Mouse (Mus musculus): ENCODE measurements around the gene Agpat3.

Agpat3 gene

DNA sequence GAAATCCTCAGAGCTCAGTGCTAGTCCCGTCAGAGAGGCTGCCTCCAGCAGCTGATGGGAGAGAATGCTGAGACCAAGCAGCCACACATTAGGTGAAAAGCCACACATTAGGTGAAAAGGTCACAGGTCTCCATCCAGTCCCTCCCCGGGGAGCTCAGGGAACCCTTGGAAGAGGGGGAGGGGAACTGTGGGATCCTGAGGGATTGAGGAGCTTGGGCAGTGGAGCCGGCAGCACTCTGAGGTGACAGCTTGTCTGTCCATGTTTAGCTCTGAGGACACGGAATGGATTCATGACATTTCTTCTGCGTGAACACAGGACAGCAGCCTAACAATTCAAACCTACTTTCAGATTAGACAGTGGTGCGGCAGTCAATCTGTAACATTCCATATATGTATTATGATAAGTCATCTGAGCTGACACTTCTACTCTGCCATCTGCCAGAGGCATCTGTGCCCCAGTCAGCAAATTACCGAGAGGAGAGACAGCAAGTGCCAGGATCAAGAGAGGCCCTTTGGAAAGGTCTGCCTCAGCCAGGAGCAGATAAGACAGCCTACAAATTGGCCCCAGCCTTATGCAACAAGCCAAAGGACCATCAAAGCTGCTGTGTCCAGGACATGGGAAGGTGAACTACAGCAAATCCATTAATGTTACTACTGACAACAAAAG, 28.9 kb downstream of the Agpat3 start:
- no peak for DNase-seq (ENCODE audit: low spot score)

DNA sequence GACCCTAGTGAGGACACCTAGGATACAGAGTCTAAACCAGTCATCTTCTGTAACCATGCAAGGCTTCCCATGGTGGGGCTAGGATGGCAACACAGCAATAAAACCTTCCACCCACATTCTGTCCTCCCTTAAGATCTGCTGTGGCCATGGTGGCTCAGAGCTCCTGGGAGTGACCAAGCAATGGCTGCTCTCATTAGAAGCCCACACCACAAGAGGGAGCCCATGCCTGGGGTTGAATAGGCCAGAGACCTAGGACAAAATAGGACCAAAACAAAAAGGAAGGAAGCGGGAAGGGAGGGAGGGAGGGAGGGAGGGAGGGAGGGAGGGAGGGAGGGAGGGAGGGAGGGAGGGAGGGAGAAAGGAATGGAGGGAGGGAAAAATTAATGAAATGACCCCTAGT, 29.5 kb downstream of the Agpat3 start:
- no peak for DNase-seq (ENCODE audit: low spot score)

DNA sequence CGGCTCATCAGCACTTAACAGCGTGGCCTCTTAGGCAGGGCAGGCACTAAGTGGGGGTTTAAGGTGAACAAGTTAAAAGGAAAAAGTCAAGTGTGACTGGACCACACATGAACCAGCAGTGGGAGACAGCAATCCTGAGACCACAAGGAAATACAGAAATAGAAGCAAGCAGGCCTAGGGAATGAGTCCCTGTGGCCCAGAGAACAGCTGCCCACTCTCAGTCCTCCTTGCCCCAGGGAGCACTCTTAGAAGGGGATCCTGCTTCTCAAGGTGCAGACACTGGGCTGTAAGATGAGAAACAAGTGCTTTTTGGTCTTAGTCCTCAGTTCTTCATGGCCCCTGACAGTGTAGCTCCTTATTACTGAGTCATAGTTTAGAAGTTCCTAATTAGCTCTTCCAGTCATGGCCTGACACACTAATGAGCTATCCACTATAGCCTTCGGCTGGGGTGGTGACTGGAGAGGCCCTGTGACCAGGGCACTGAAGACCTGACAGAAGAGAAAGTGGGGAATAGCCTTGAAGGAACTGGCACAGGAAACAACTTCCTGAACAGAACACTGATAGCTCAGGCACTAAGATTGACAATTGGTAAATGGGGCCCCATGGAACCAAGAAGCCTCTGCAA, 31.0 kb downstream of the Agpat3 start:
- no peak for DNase-seq (ENCODE audit: low spot score)

DNA sequence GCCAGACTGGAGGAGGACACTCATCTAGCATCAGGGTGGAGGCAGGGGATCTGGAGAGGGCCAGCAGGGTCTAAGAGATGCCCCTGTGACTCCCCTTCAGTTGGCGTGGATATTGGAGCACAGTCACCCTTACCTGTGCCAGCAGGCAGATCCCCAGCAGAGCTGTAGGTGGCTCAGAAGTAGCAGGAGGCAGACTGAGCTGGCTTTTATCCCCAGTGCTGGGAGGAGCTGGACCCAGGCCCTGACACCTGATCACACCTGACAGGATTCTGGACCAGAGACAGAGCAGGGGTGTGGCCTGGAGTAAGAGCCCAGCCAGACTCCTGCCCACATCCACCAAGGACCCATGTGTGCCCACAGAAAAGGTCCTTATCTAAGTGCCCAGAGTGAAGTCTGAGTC, 31.8 kb downstream of the Agpat3 start:
- no peak for DNase-seq (ENCODE audit: low spot score)

DNA sequence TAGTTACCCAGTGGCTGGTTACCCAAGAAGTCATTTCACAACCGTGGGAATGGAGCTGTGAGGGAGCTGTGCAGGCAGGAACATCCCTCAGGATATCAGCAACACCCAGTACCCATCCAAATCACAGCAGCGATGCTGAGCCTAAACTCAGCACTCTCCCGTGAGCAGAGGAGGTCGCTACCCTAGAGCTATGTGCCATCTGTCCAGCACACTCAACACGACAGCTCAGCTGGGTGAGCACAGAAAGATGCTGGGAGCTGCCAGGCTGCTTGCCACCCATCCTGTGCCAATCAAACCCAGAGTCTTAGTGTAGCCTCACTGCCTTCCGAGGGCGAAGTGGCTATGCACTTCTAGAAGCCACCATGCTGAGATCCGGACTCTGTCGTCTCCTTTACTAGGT, 32.3 kb downstream of the Agpat3 start:
- no peak for DNase-seq (ENCODE audit: low spot score)

DNA sequence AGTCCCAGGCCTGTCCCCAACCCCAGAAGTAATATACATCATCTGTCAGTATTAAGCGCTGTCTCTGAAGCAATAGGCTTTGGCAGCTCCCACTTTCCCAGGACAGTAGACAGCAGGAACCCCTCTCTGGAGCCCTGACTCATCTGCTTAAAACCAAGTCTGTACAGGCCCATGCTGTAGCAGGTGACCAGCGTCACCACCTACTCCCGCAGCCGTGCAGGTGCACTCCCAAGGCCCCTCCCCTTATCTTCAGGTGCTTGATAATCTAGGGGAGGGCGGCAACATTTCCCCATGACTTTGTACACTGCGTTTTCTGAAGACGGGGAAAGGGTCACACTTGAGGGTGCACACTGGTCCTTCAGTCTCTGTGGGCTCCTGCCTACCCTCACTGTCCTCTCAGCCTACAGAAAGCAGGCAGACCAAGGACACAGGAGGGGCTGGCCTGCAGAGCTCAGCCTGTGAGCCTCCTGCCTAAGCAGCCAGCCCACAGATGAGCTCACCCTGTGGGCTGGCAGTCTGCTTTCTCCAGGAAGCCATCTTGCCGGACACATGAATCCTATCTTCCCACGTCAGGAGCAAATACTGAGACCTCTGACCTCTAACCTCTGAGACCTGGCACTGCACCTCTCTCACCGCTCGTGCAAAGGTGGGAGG, 34.9 kb downstream of the Agpat3 start:
- no peak for DNase-seq (ENCODE audit: low spot score)

DNA sequence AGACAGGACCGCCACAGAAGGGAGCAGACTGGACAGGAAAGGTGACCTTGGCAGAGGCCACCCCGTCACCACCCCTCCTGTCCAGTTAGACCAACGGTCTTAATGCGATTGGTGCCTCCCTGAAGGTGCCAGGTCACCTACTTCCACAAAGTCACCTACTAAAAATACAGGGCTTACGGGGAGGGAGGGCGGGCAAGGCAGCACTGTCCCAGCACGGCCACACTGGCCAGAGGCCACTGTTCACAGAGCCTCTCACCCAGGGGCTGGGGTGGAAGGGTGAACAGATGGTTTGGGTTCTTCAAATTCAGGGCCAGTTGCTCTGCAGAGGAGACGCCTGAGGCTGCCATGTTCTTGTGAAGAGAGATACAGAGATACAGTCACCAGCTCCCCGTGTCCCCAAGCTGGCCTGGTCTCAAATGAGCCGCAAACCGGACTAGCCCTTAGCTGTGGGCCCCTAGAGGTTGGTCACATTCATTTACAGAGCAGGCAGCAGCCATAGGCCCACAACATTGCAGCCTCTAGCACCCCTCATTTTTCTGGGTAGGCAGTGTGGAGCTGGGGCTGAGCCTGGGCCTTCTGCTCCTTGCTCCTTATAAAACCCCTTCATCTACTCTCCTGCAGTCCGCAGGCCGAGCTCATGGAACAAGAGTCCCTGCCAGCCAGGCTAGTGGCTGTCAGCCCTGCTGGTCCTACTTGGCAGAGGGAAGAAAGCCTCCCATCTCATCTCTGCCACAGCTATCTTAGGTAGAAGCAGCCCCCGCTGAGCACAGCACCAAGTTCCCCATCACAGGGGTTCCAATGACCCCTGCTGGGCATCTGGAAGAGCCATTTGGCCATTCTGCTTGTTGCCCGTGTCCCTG, 35.8 kb downstream of the Agpat3 start:
- no peak for DNase-seq (ENCODE audit: low spot score)

DNA sequence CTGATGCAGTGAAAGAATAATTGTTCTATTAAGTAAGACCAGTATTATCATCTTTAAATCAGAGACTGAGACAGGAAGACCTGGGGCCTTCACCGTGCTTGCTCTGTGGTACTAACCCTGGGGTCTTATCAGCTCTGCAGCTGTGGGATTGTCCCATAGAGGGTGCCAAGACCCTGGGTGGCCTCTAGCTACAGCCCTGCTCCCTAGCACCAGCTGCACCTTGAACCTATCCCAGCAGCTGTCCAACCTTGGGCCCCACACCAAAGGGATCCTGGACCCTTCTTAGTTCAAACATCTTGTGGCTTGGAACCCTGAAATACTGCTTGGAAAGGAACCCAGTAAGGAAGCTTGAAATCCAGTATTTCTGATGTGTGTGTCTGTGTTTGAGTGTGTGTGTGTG, 37.1 kb downstream of the Agpat3 start:
- no peak for DNase-seq (ENCODE audit: low spot score)

DNA sequence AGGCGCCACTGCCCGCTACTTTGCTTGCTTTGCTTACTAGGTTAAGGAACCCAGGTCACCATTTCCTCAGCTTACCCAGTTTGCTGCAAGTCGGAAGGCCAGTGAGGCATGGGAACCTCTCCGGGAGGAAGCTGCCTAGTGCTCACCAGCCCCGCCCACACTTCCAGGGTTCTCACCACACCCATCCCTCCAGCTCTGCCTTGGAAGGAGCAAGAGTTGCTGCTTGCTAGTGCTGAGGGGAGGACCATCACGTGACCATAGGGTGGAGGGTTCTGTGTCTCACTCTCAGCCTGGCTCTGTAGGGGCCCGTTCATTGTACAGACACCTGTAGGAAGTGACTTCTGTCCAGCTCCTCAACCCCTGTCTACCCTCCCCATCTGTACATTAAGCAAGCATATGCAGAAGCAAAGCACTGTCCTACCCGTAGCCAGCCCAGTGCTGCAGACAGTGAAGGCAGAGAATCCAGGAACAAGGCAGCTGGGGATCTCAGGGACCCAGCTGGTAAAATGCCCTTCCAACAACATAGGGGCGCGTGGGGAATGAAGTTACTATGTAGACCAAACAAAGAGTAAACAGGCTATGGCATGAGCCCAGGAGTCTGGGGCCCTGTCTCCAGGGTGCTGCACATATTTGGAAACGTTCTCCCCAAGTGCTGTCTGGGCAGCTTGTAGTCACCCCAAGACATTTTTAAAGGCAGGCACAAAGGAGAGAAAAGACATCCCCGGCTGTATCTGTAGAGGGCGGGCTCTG, 40.2 kb downstream of the Agpat3 start:
- no peak for DNase-seq (ENCODE audit: low spot score)

DNA sequence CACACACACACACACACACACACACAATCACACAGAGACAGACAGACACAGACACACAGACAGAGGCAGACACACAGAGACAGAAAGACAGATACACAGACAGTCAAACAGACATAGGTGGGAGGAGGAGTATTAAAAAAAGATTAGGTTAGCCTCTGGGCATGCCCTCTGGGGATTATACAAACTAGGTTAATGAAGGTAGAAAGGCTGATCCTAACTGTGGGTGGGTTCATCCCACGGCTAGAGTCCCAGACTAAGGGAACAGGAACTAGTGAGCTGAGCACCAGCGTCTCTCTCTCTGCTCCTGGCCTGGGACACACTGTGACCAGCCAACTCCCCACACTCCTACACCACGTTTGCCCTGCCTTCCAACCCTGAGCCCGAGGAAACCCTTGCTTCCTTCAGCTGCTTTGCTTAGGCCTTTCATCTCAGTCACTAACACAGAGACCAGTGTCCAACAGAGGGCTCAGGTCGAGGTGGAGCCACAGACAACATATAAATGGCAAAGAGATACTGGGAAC, 41.5 kb downstream of the Agpat3 start:
- DNase-seq (ENCODE audit: low spot score) = no peak

DNA sequence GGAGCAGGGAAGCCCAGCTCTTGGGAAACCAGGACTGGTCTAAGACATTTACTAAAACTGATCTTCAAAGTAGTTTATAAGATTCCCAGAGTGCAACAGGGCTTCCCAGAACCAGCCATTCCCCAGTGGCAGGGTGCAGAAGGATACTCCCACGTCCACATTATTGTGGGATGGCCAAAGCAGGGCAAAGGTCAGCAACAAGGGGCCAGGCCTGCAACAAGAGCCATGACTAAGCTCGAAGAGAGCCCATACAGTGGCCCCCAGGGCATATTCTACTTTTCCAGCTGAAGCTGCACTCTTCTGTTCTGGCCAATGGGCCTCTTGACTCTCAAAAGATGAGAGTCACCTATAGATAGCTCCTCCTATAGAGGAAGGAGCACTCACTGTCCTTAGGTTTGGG, 43.7 kb downstream of the Agpat3 start:
- DNase-seq (ENCODE audit: low spot score) = no peak

DNA sequence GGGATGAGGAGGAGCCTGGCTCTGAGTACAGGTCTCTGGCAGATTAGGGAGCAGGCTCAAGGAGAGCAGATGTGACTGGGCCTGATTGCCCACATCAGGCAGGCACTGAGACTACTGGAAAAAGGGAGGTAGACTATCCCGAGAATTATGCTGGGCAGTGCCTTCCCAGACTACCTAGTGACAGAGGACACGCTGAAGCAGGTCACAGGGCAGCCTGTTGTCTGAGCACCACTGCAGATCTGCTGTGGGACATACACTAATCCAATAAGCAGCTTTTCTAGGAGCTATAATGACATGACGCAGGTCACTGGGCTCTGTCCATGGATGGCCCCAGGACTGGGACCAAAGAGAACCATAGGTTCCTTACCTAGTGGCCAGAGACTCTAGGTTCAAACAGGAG, 44.9 kb downstream of the Agpat3 start:
- no peak for DNase-seq (ENCODE audit: low spot score)

DNA sequence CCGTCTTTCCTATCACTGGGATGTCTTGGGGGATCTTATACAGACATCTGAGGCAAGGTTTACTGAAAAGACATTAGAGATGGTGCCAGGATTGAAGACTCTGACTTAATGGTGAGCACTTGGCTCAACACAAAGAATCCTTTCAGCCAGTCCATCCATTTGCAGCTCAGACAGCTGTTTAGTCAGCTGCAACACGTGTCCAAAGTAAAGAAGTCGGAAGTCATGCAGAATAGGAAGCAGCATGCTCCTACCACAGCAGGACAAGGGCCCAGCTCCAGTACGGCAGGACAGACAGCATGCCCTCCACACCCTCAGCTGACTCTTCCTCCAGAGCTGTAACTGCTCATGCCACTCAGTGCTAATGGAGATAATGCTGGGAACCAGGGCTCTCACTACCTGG, 46.3 kb downstream of the Agpat3 start:
- no peak for DNase-seq (ENCODE audit: low spot score)

DNA sequence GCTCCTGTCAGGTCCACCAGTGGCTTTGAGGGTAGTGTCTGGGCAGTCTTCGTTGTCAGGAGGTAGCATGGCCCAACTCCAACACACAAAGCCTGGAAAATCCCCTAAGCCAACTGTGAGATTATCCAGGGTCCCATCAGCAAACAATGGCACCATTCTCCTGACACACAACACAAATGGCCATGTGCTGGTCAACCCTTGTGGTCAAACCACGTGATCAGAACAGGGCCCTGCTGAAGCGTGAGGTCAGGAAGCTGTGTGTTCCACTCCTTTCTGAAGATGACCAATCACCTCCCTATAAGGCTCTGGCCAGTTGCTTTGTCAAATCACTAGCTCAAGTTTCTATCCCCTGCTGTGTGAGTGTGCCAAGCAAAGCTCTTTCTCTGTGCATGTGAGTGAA, 47.3 kb downstream of the Agpat3 start:
- DNase-seq (ENCODE audit: low spot score) = peak; percentile 12

DNA sequence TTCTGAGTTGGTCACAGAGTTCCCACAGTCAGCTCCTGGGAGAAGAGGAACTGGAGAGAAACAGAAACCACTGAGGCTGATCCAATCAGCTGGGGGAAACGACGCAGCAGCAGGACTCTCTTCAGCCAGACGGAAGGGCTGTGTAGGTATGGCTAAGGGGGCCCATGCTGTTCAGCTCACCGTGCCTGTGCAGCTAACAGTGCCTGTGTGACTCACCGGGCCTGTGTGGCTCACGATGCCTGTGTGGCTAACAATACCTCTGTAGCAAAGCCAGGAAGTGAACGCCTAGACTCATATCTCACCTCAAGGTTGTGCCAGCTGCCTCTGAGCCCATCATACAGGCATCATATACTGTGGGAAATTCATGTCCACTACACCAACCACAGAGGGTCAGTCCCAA, 48.6 kb downstream of the Agpat3 start:
- DNase-seq (ENCODE audit: low spot score) = no peak

DNA sequence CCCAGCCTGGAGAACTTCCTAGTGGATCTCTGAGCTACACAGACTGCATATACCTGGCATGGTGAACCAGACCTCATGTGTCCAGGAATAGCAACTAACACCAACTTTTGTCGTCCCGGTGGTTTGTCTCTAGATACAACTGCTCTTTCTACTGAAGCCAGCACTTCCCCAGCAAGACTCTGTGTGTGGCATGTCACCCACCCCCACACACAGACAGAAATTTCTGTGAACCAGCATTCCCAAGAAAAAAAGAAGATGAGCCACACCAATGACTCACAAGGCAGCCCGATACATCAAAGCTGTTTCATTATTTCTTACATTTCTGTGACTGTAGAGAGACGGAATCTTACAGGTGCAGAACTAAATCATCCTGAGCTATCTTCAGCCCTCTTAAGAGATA, 52.2 kb downstream of the Agpat3 start:
- no peak for DNase-seq (ENCODE audit: low spot score)

DNA sequence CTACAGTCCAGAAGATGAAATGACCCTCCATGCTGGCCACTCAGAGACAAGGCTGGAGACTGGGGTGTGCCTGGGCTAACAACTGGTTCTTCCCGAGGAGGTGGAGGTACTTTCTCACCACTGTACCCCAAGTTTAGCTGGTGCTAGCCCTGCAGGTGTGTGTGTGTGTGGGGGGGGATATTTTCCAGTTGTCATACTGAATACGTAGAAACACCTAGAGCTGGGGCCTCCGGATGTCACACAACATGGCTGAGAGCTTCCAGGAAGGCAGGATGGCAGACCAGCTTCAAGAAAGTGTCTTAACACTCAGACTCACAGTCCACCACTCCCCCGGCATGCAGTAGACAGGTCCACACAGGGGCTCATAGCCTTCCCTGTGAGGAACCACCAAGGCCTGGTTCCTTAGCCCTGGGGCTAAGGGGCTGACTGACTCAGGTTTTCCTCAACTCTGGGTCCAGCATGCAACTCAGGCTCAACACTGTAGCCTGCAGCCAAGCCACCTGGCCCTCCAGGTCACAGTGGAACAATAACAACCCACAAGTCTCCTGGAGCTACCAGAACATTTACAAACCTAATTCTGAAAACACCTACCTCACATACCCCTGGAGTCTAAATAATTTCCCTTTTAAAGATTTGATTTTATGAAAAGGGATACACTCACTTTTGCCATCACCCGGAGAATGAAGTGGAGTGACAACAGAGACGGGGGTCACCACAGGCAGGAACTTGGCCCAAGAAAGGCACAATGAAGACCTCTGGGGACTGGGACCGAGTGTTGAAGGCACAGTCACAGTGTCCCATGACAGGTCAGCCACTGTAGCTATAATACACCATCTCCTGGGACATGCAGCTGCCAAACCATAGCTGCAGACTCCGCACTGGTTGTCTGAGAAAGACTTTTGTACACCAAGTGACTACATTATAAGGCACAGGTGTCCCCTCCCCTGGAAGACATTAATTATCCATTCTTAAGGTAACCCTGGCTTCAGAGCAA, 53.3 kb downstream of the Agpat3 start:
- DNase-seq (ENCODE audit: low spot score) = no peak

DNA sequence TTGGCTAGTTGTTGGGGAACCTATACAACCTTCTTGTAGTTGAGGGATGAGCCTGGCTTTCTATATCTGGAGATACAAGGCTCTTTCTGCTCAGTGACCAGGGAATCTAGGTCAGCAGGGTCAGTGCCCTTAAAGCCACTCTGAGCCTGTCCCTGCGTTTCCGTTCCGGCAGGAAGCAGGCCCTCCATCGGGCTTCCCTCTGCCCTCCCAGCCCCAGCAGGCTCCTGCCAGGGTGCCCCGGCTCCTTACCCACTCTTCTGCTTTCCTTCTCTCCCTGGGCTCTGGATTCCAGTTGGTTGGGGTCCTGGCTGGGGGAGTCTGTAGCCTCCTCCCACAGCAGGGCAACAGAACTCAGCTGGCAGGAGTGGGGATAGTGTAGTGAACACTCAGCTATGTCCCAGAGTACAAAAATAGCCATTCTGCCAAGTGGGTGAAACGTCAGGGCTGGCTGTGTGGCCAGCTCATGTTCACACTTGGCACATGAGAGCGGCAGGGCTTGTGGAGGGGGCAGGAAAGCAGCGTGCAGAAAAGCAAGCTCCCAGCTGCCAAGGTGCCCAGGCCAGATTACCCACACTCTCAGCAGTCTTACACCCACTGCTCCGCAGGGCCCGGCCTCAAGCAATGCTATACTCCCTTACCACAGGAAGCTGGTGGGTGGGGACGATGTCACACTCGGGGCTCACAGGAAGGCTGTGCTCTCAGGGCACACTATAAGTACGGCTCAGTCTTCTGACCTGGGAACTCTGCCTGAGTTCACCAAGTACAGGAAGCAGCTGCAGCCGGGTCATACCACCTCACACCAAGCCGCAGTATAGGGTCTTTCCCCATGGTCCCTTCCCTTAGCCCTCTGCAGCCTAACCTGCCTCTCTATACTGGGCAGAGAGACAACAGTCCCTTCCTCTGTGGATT, 54.5 kb downstream of the Agpat3 start:
- peak; percentile 18 for DNase-seq (ENCODE audit: low spot score)

DNA sequence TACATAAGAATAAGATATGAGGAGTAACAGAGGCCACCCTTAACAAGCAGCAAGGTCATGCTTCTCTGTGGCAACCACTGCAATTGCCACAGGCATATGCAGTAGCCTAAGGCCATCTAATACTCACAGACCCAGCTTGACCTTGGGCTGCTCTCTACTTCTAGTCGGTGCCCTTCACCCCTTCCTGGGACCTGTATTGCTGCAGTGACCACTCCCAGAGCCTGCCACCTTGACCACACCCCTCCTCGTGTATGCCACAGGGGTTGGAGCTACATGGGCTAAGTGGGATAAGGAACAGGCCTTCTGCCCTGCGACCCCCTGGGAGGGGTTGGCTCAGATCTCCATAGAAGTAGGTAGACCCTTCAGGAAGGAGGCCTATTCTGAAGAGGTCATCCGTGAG, 55.3 kb downstream of the Agpat3 start:
- no peak for DNase-seq (ENCODE audit: low spot score)

Data from embryo, embryonic 10 days (tissue).